Mouse (Mus musculus) hindbrain, postnatal 0 days (tissue): ENCODE measurements around the gene Mutyh. TPM values are rescaled to one million over a fixed set of nuclear protein-coding genes. Genes with fewer than 3 reads are reported as not detected.

Source experiments
- ATAC-seq: fragments of 200-750 bp; cut with Nextera tagmentation; 2 replicates; pipeline ENCODE4 v1.8.0; 2017; ENCODE audit warnings: mild to moderate bottlenecking, moderate TSS enrichment, moderate library complexity
- DNase-seq: peaks from one replicate; pipeline ENCODE4 v3.0.0-alpha.2; 2015; ENCODE audit warnings: low spot score
- H3K27ac ChIP-seq: fragments of 300-500 bp; sonication (generic); 2 replicates; pipeline ENCODE4 v1.5.1; 2014; ENCODE audit warnings: mild to moderate bottlenecking
- H3K27me3 ChIP-seq: fragments of 300-500 bp; sonication (generic); 2 replicates; pipeline ENCODE4 v1.6.1; 2014; ENCODE audit warnings: low read length, mixed read lengths; ENCODE audit not compliant: insufficient read depth
- H3K36me3 ChIP-seq: fragments of 300-500 bp; sonication (generic); 2 replicates; pipeline ENCODE4 v1.6.1; 2014; ENCODE audit warnings: low read length, mixed read lengths; ENCODE audit not compliant: insufficient read depth
- H3K4me1 ChIP-seq: fragments of 300-500 bp; sonication (generic); 2 replicates; pipeline ENCODE4 v1.6.1; 2014; ENCODE audit warnings: antibody characterized with exemption, low read length, mixed read lengths; ENCODE audit not compliant: insufficient read depth
- H3K4me2 ChIP-seq: fragments of 300-500 bp; sonication (generic); 2 replicates; pipeline ENCODE4 v1.6.1; 2014; ENCODE audit warnings: low read depth, mild to moderate bottlenecking, low read length, moderate library complexity, mixed read lengths
- H3K4me3 ChIP-seq: fragments of 300-500 bp; sonication (generic); 2 replicates; pipeline ENCODE4 v1.5.1; 2014; ENCODE audit warnings: low read length
- H3K9ac ChIP-seq: fragments of 300-500 bp; sonication (generic); replicated peaks from 2 replicates; pipeline ENCODE4 v1.6.1; 2014; ENCODE audit warnings: mild to moderate bottlenecking, low read length, moderate library complexity, mixed read lengths
- H3K9me3 ChIP-seq: fragments of 300-500 bp; sonication (generic); 2 replicates; pipeline ENCODE4 v1.6.1; 2016; ENCODE audit warnings: low read length, mixed read lengths
- CTCF ChIP-seq: IDR thresholded peaks from 2 replicates; pipeline ENCODE4 v1.5.1; 2016; ENCODE audit warnings: antibody characterized with exemption, control low read depth, low read depth
- WGBS: fragments of 180-500 bp; shearing (Covaris S2); extraction: QIAGEN DNeasy Blood & Tissue Kit; methylation state at CpG from one replicate; pipeline ENCODE4 v1.1.7; 2014; 5-methylcytosine and 5-hydroxymethylcytosine counted together
- polyA plus RNA-seq: library from polyadenylated mRNA; unstranded; fragments of >200 nt; fragmentation: Nextera tagmentation; extraction: Ambion mirVana; gene quantifications from 2 replicates; pipeline ENCODE4 v1.2.1, GENCODE M21; 2015
- total RNA-seq: library from RNA; depleted of rRNA; stranded (reverse); fragments of >200 nt; gene quantifications from 2 replicates; pipeline ENCODE4 v1.2.3, GENCODE M21; 2014

The Mutyh gene
- total and polyA plus RNA-seq, 2 experiments from 2014 or later: 5.6 to 12.5 TPM

DNA sequence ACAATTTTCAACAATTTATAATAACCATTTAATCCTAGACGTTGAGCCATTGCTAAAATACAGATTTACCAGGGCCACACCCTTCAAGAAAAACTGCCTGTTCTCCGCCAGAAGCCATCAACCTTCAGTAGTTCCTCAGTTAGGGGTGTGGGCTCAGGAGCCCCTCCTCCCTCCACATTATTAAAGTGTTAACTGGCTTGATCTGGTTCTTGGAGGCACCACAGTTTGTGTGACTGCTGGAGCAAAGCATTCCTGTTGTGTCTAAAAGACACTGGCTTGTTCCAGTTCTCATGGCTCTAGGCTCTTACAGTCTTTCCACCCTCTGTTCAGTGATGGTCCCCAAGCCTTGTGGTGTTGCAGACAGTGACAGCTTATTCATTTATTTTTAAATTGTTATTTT lies 27.0 kb upstream of the Mutyh start:
- Histone ChIP-seq H3K27me3 (no peaks in the 10 kb centered on the region), H3K9ac (no peak overlapping the region), H3K4me3 (no peak overlapping the region), H3K9me3 (no peaks in the 10 kb centered on the region), H3K27ac (no peak overlapping the region), H3K4me1 (no peaks in the 10 kb centered on the region), H3K4me2 (no peak overlapping the region), H3K36me3 (no peaks in the 10 kb centered on the region)
- WGBS: 79% methylated on average over 2 of the region's 2 CpGs
- ATAC-seq: no peak
- no peak for DNase-seq
- TF ChIP-seq CTCF: no peak

DNA sequence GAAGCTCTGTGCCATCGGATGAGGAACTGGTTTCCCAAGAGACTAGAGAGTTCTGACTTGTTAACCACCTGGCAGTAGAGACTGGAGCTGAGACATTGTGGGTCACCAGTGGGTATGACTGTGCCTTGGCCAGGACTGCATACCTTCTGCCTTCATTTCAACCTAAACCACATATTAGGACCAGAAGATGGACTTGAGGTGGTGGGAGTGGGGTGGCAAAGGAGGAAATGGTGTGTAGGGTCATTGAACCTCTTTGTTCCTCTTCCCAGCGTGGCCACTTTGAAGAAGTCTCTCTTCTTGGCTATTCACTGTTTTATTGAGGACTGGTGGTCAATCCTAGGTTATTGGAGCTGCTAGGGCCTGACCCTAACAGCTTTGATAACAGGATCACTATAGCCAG lies 26.2 kb upstream of the Mutyh start:
- no peak for TF ChIP-seq CTCF
- Histone ChIP-seq H3K4me3 (no peak overlapping the region), H3K4me2 (no peak overlapping the region), H3K9ac (no peak overlapping the region), H3K36me3 (no peaks in the 10 kb centered on the region), H3K27me3 (no peaks in the 10 kb centered on the region), H3K9me3 (no peaks in the 10 kb centered on the region), H3K4me1 (no peaks in the 10 kb centered on the region), H3K27ac (no peak overlapping the region)
- ATAC-seq (no peak), DNase-seq (no peak)
- 47% methylated on average over 2 of the region's 2 CpGs for WGBS

DNA sequence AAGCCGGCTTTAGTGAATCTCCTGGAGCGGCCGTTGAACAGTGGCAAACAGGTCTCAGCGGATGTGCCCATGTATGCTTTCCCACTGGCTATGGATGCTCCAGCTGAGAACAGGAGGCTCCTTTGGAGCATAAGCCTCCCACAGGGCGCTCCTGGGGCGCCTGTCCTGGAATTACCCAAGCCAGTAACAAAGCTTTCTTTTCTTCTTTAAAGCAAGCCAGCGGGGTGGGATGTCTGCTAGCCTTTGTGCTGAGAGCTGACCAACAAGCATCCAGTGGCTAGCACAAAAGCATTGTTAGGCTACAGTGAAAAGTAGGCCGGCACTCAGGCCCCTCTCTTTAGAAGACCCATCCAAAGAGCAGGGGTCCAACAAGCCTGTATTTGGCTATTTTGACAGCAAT lies 25.4 kb upstream of the Mutyh start:
- no peak for TF ChIP-seq CTCF
- 9% methylated on average over 8 of the region's 8 CpGs for WGBS
- Histone ChIP-seq H3K9ac (no peak overlapping the region), H3K36me3 (no peaks in the 10 kb centered on the region), H3K27me3 (no peaks in the 10 kb centered on the region), H3K4me2 (no peak overlapping the region), H3K4me3 (no peak overlapping the region), H3K9me3 (no peaks in the 10 kb centered on the region), H3K27ac (no peak overlapping the region), H3K4me1 (no peaks in the 10 kb centered on the region)
- ATAC-seq (no peak), DNase-seq (no peak)

GRCm38 (mm10) chr4:116786587-116786986 lies 20.9 kb upstream of the Mutyh start:
- Histone ChIP-seq H3K27ac (no peak overlapping the region), H3K4me2 (no peak overlapping the region), H3K4me3 (no peak overlapping the region), H3K9me3 (no peaks in the 10 kb centered on the region), H3K27me3 (no peaks in the 10 kb centered on the region), H3K9ac (no peak overlapping the region), H3K36me3 (no peaks in the 10 kb centered on the region), H3K4me1 (no peaks in the 10 kb centered on the region)
- 0 out of 2 replicates have a peak, but pooled peaks have one; percentile 12 for TF ChIP-seq CTCF
- DNase-seq (no peak), ATAC-seq (no peak)
- 100% methylated on average over 1 of the region's 1 CpGs for WGBS

- peak; percentile 33; the same call in 1 of the 2 replicates for TF ChIP-seq CTCF
- ATAC-seq (no peak), DNase-seq (no peak)
- Histone ChIP-seq H3K4me1 (no peaks in the 10 kb centered on the region), H3K9ac (no peak overlapping the region), H3K27me3 (no peaks in the 10 kb centered on the region), H3K4me2 (no peak overlapping the region), H3K9me3 (no peaks in the 10 kb centered on the region), H3K27ac (no peak overlapping the region), H3K4me3 (no peak overlapping the region), H3K36me3 (no peaks in the 10 kb centered on the region)
- 38% methylated on average over 7 of the region's 7 CpGs for WGBS
Measured at GRCm38 (mm10) chr4:116787985-116788760, 19.4 kb upstream of the Mutyh start.

DNA sequence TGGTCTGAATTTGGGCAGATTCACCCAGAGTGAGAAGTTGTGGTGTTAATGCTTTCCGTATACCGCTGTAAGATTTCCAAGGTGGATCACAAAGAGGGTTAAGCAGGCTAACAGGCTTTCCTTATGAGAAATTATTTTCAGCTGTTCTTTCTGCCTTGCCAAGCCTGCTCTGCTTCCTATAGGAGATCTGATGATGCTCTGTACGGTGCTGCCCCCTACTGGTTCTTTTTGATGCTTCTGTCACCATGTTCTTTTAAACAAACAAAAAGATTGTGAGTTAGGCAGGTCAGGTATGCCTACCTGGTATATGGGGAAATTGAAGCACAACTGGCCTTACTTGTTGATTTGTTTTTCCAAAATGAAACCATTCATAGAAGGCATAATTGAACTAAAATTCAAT lies 18.6 kb upstream of the Mutyh start:
- no peak overlapping the region for H3K4me2 ChIP-seq
- peak; percentile 86 for TF ChIP-seq CTCF
- ATAC-seq (peak; percentile 67), DNase-seq (peak; percentile 94)
- H3K27me3 ChIP-seq: no peaks in the 10 kb centered on the region
- H3K27ac ChIP-seq: no peak overlapping the region
- no peaks in the 10 kb centered on the region for H3K4me1 ChIP-seq
- no peaks in the 10 kb centered on the region for H3K36me3 ChIP-seq
- H3K9me3 ChIP-seq: no peaks in the 10 kb centered on the region
- WGBS: 4% methylated on average over 3 of the region's 3 CpGs
- H3K9ac ChIP-seq: no peak overlapping the region
- no peak overlapping the region for H3K4me3 ChIP-seq

DNA sequence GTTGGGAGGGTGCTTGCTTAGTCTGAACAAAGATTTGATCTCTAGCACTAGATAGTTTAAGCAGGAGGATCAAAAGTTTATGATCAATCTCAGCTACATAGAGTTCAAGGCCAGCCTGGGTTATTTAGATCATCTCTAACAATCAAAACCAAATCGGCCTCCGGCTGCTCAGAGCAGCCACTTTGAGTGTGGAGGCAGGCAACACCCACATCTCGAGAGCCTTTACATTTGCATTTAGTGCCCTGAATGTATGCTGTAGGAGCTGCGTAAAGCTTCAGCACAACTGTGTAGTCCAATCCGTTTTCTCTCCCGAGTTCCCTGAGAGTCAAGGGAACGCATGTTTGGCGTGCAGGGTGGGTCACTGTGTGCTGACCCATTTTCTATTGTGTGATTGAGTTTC lies 15.1 kb upstream of the Mutyh start:
- no peak for ATAC-seq
- DNase-seq: no peak
- Histone ChIP-seq H3K36me3 (no peaks in the 10 kb centered on the region), H3K27ac (no peak overlapping the region), H3K9me3 (no peaks in the 10 kb centered on the region), H3K27me3 (no peaks in the 10 kb centered on the region), H3K9ac (no peak overlapping the region), H3K4me1 (no peaks in the 10 kb centered on the region), H3K4me2 (no peak overlapping the region), H3K4me3 (no peak overlapping the region)
- no peak for TF ChIP-seq CTCF
- 89% methylated on average over 8 of the region's 8 CpGs for WGBS
